Mouse (Mus musculus) ES-E14 (cell line): Measurements from ENCODE around the gene Map4k3. TPM values are rescaled to one million over a fixed set of nuclear protein-coding genes. Genes with fewer than 3 reads are reported as not detected.
A peak's percentile ranks its signal among the peaks of the same experiment; 100 is the strongest.

Experiments
- DNase-seq: peaks from one replicate; pipeline ENCODE4 v3.0.0-alpha.2; 2013; ENCODE audit warnings: low read depth, low spot score
- H3K27ac ChIP-seq: 2 replicates; pipeline ENCODE4 v1.5.1; 2012; ENCODE audit warnings: low read depth, mild to moderate bottlenecking, low read length, moderate library complexity, mixed read lengths; ENCODE audit not compliant: poor library complexity, insufficient read depth, severe bottlenecking
- H3K36me3 ChIP-seq: 2 replicates; pipeline ENCODE4 v1.6.1; 2012; ENCODE audit warnings: mild to moderate bottlenecking, low read length, moderate library complexity, mixed read lengths; ENCODE audit not compliant: control insufficient read depth, poor library complexity, insufficient read depth, severe bottlenecking
- H3K4me1 ChIP-seq, 2 experiments: fragments of 150-350 bp in 1 of 2; sonication (generic) in 1 of 2; 2 replicates each; pipeline ENCODE4 v1.6.1; 2012; ENCODE audit warnings: low read length in 2 of 2, mild to moderate bottlenecking in 1 of 2, mixed read lengths in 1 of 2; ENCODE audit not compliant: control insufficient read depth in 2 of 2, insufficient read depth in 2 of 2, poor library complexity in 1 of 2
- H3K4me3 ChIP-seq, 2 experiments: fragments of 150-350 bp in 1 of 2; sonication (generic) in 1 of 2; 2 replicates each; pipeline ENCODE4 v1.5.1; 2012; ENCODE audit warnings: low read length in 2 of 2, low read depth in 1 of 2, mild to moderate bottlenecking in 1 of 2, mixed read lengths in 1 of 2; ENCODE audit not compliant: insufficient read depth in 1 of 2, poor library complexity in 1 of 2, severe bottlenecking in 1 of 2
- H3K9ac ChIP-seq: 2 replicates; pipeline ENCODE4 v1.6.1; 2012; ENCODE audit warnings: low read depth, mild to moderate bottlenecking, low read length, mixed read lengths; ENCODE audit not compliant: poor library complexity, insufficient read depth, severe bottlenecking
- H3K9me3 ChIP-seq: fragments of 150-350 bp; sonication (generic); 2 replicates; pipeline ENCODE4 v1.6.1; 2012; ENCODE audit warnings: low read depth, mild to moderate bottlenecking, low read length; ENCODE audit not compliant: control insufficient read depth, insufficient read depth
- CHD2 ChIP-seq: IDR thresholded peaks from 2 replicates; pipeline ENCODE4 v1.6.1; 2014; ENCODE audit warnings: mild to moderate bottlenecking, low read depth, low read length, inconsistent platforms
- HCFC1 ChIP-seq: IDR thresholded peaks from 2 replicates; pipeline ENCODE4 v1.6.1; 2012; ENCODE audit warnings: low read length, inconsistent platforms, borderline replicate concordance; ENCODE audit not compliant: insufficient read depth
- MAFK ChIP-seq: IDR thresholded peaks from 2 replicates; pipeline ENCODE4 v1.6.1; 2014; ENCODE audit warnings: mild to moderate bottlenecking, low read depth, low read length, inconsistent platforms; ENCODE audit not compliant: insufficient read depth
- ZC3H11A ChIP-seq: IDR thresholded peaks from 2 replicates; pipeline ENCODE4 v1.6.1; 2012; ENCODE audit warnings: low read depth, mild to moderate bottlenecking, inconsistent platforms, low read length, borderline replicate concordance
- ZNF384 ChIP-seq: IDR thresholded peaks from 2 replicates; pipeline ENCODE4 v1.6.1; 2012; ENCODE audit warnings: low read depth, low read length, inconsistent platforms
- in situ Hi-C, 2 experiments: fragments of 600-800 bp; cut with MboI; formaldehyde crosslinking; loops; one replicate each; pipeline ENCODE4 v1.15.1; 2025; ENCODE audit warnings: low sequenced_read_pairs in 2 of 2, inconsistent platforms in 1 of 2; ENCODE audit not compliant: unreplicated experiment in 2 of 2
- total RNA-seq: library from RNA; depleted of rRNA; stranded (reverse); fragments of 300-350 nt; gene quantifications from 2 replicates; pipeline ENCODE4 v1.2.3, GENCODE M21; 2012; rRNA removed

Gene Map4k3
- total RNA-seq = 22.3 and 24.1 TPM in 2 replicates

GRCm38 (mm10) chr17:80728062-80728858 lies at the start of gene Map4k3:
Gene Map4k3 (minus strand): TSS chr17:80728485.
- in situ Hi-C loops = no loop called here
- Histone ChIP-seq H3K4me3 (peak within 1 kb of the TSS; percentile 82 to 98), H3K36me3 (no peaks in the 10 kb centered on the region; the same call in 1 of the 2 replicates), H3K27ac (peak within 1 kb of the TSS; percentile 94), H3K4me1 (peaks cover 3 to 10% of the 10 kb centered on the region in 2 experiments; a peak in 2 of 4 replicates), H3K9me3 (no peaks in the 10 kb centered on the region), H3K9ac (peak within 1 kb of the TSS; percentile 91)
- peak; percentile 91 for DNase-seq
- TF ChIP-seq HCFC1 (no peak), ZNF384 (no peak), MAFK (no peak), CHD2 (no peak), ZC3H11A (no peak)

- TF ChIP-seq HCFC1 (no peak), ZNF384 (no peak), ZC3H11A (no peak), MAFK (no peak), CHD2 (no peak)
These were observed 49.3 kb upstream of the Map4k3 start for GRCm38 (mm10) chr17:80777581-80777980.

GRCm38 (mm10) chr17:80775178-80775788 lies 47.0 kb upstream of the Map4k3 start:
- no peak overlapping the region for H3K27ac ChIP-seq
- in situ Hi-C loops = no loop called here

More at GRCm38 (mm10) chr17:80777581-80777980, 49.3 kb upstream of the Map4k3 start:
- Histone ChIP-seq H3K9ac (no peak overlapping the region), H3K4me3 (no peak overlapping the region), H3K9me3 (no peaks in the 10 kb centered on the region; the same call in 1 of the 2 replicates), H3K4me1 (peaks cover 0 to 3% of the 10 kb centered on the region in 2 experiments; a peak in 1 of 4 replicates), H3K27ac (no peak overlapping the region), H3K36me3 (no peaks in the 10 kb centered on the region)
- in situ Hi-C loops = no loop called here
- DNase-seq = no peak

GRCm38 (mm10) chr17:80772545-80773453 lies 44.5 kb upstream of the Map4k3 start:
- in situ Hi-C loops = no loop called here

More at GRCm38 (mm10) chr17:80775178-80775788, 47.0 kb upstream of the Map4k3 start:
- Histone ChIP-seq H3K9me3 (no peaks in the 10 kb centered on the region; the same call in 1 of the 2 replicates), H3K4me3 (no peak overlapping the region), H3K9ac (no peak overlapping the region), H3K4me1 (no peaks in the 10 kb centered on the region), H3K36me3 (no peaks in the 10 kb centered on the region)
- no peak for TF ChIP-seq HCFC1
- no peak for TF ChIP-seq CHD2
- no peak for DNase-seq

More at GRCm38 (mm10) chr17:80772545-80773453, 44.5 kb upstream of the Map4k3 start:
- Histone ChIP-seq H3K9me3 (no peaks in the 10 kb centered on the region; the same call in 1 of the 2 replicates), H3K4me3 (no peak overlapping the region), H3K36me3 (no peaks in the 10 kb centered on the region), H3K27ac (no peak overlapping the region), H3K4me1 (no peaks in the 10 kb centered on the region), H3K9ac (no peak overlapping the region)
- TF ChIP-seq ZNF384 (no peak), ZC3H11A (no peak), HCFC1 (no peak), MAFK (no peak), CHD2 (no peak)
- no peak for DNase-seq
